Mouse (Mus musculus) cortical plate, adult 2 months (tissue): ENCODE data around the gene Ddo.

Source experiments
- CTCF ChIP-seq: fragments of 200-500 bp; IDR thresholded peaks from 2 replicates; pipeline ENCODE4 v1.5.1; 2011; ENCODE audit warnings: mild to moderate bottlenecking, control low read depth, low read length; ENCODE audit not compliant: insufficient read depth; ENCODE audit errors: extremely low read depth
- POLR2A ChIP-seq: fragments of 200-500 bp; IDR thresholded peaks from 2 replicates; pipeline ENCODE4 v1.6.1; 2011; ENCODE audit warnings: mild to moderate bottlenecking, low read length, control low read depth; ENCODE audit not compliant: insufficient read depth; ENCODE audit errors: extremely low read depth

DNA sequence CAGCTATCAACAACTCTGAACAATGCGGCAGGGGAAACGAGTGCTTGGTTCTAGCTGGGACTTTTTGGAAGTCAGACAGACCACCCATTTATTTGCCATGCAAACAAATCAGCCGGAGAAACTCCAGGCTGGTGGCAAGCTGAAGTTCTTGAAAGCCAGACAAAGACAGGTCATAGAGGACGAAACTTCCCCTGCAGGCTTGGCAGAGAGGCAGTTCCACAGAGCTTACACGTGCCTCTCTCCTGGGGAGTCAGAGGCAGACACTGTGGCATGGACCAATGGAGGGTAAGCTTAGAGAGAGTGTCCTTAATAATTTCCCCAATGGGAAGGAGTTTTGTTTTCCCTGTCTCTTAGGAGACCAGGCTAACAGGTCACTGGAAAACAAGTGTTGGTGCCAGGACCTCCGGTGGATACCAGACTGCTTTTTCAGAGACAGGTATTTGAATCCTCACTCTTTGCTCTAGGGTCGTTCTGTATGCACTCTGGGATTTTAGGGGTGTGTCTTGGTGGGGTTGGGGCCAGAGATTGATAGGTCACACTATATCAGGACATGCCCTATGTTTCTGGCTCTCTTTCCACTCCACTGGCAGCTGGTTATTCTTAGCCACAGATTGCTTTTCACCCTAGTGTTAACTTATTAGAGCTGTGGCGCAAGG lies at the start of gene Ddo:
- TF ChIP-seq CTCF (no peak), POLR2A (no peak)
